Mouse (Mus musculus) forebrain, embryonic 10.5 days (tissue): ENCODE measurements around the gene Hcfc2. TPM values are rescaled to one million over a fixed set of nuclear protein-coding genes. Genes with fewer than 3 reads are reported as not detected.

ENCODE experiments used
- DNase-seq: peaks from one replicate; pipeline ENCODE4 v3.0.0-alpha.2; 2017; ENCODE audit warnings: low spot score; ENCODE audit errors: extremely low spot score
- H3K27ac ChIP-seq: fragments of 300-500 bp; sonication (generic); 2 replicates; pipeline ENCODE4 v1.5.1; 2016; ENCODE audit warnings: mild to moderate bottlenecking
- H3K27me3 ChIP-seq: fragments of 300-500 bp; sonication (generic); 2 replicates; pipeline ENCODE4 v1.6.1; 2016; ENCODE audit warnings: mild to moderate bottlenecking; ENCODE audit not compliant: poor library complexity, severe bottlenecking
- H3K36me3 ChIP-seq: fragments of 300-500 bp; sonication (generic); replicated peaks from 2 replicates; pipeline ENCODE4 v1.6.1; 2016; ENCODE audit warnings: mild to moderate bottlenecking, moderate library complexity
- H3K4me1 ChIP-seq: fragments of 300-500 bp; sonication (generic); 2 replicates; pipeline ENCODE4 v1.6.1; 2016
- H3K4me3 ChIP-seq: fragments of 300-500 bp; sonication (generic); 2 replicates; pipeline ENCODE4 v1.5.1; 2016; ENCODE audit warnings: mild to moderate bottlenecking, moderate library complexity
- H3K9me3 ChIP-seq: fragments of 300-500 bp; sonication (generic); 2 replicates; pipeline ENCODE4 v1.6.1; 2016; ENCODE audit warnings: mild to moderate bottlenecking, moderate library complexity
- WGBS: fragments of 180-500 bp; shearing (Covaris S2); methylation state at CpG from one replicate; pipeline ENCODE4 v1.1.7; 2016; 5-methylcytosine and 5-hydroxymethylcytosine counted together
- polyA plus RNA-seq: library from polyadenylated mRNA; unstranded; fragments of >200 nt; fragmentation: Nextera tagmentation; extraction: Ambion mirVana; gene quantifications from 2 replicates; pipeline ENCODE4 v1.2.1, GENCODE M21; 2016

The Hcfc2 gene
- polyA plus RNA-seq, 1 experiment from 2014 or later, result 22.7 TPM

DNA sequence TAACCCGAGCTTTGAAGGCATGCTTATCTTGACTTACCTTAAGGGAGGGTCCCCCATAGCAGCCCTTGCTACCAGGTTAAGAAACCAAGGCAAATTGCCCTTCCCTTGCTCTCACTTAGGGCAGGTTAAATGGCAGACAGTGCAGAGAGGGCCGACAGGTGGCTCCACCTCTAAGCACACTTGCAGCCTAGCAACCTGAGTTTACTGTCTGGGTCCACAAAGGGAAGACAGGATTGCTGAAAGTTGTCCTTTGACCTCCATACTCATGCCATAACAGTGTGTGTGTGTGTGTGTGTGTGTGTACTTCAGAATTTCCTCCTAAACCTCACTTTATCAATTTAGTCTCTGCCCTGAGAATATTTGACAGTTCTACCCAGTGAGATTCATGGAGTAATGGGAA, 86.5 kb downstream of the Hcfc2 start:
- Histone ChIP-seq H3K4me3 (no peak overlapping the region), H3K27me3 (no peaks in the 10 kb centered on the region), H3K4me1 (peaks cover 7% of the 10 kb centered on the region), H3K27ac (no peak overlapping the region), H3K9me3 (no peaks in the 10 kb centered on the region), H3K36me3 (no peaks in the 10 kb centered on the region)
- DNase-seq, result no peak
- 41% methylated on average over 2 of the region's 2 CpGs for WGBS

GRCm38 (mm10) chr10:82789181-82789580, 93.2 kb downstream of the Hcfc2 start:
- no peak for DNase-seq
- H3K27ac ChIP-seq, result no peak overlapping the region
- no peak overlapping the region for H3K4me3 ChIP-seq
- no peaks in the 10 kb centered on the region for H3K27me3 ChIP-seq
- H3K36me3 ChIP-seq, result no peaks in the 10 kb centered on the region
- H3K4me1 ChIP-seq, result no peaks in the 10 kb centered on the region
- 0 out of 2 replicates have a peak, but pooled peaks cover 3% of the 10 kb centered on the region for H3K9me3 ChIP-seq

DNA sequence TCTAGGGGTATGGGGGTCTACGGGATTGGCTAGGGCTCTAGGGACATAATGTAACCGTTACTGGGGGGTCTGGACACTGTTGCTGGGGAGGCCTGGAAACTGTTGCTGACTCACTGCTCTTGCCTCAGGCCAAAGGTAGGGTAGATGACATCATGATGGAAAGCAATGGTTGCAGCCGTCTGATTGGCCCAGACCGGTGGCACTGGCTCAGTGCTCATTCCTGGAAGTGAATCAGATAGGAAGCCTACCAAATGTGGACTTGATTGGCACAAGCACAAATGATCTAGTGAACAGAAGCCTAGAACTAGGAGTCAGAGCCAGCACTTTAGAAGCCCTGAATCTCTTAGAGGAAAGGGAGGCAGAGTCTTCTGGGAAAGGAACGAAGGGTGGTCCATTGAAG, 94.5 kb downstream of the Hcfc2 start:
- 90% methylated on average over 5 of the region's 5 CpGs for WGBS
- Histone ChIP-seq H3K27me3 (no peaks in the 10 kb centered on the region), H3K4me3 (no peak overlapping the region), H3K27ac (no peak overlapping the region), H3K36me3 (no peaks in the 10 kb centered on the region), H3K9me3 (0 out of 2 replicates have a peak, but pooled peaks cover 3% of the 10 kb centered on the region), H3K4me1 (peaks cover 5% of the 10 kb centered on the region)
- DNase-seq, result no peak

DNA sequence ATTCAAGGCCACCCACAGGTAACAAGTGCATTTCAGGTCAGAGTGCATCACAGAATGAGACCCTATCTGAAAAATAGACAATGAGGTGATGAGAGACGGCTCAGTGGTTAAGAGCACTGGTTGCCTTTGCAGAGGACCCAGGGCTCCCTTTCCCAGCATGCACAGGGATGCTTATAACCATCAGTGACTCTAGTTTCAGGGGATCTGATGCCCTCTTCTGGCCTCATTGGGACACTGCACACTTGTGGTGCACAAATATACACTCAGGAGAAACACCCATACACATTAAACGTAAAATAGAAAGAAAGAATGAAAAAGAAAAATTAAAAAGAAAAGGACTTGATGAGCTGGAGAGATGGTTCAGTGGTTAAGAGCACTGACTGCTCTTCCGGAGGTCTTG, 95.8 kb downstream of the Hcfc2 start:
- no peak overlapping the region for H3K27ac ChIP-seq
- 0 out of 2 replicates have a peak, but pooled peaks cover 6% of the 10 kb centered on the region for H3K27me3 ChIP-seq
- no peak overlapping the region for H3K4me3 ChIP-seq
- H3K36me3 ChIP-seq, result no peaks in the 10 kb centered on the region
- no peak for DNase-seq
- 92% methylated on average over 3 of the region's 3 CpGs for WGBS
- H3K9me3 ChIP-seq, result 0 out of 2 replicates have a peak, but pooled peaks cover 3% of the 10 kb centered on the region
- peaks cover 18% of the 10 kb centered on the region for H3K4me1 ChIP-seq

Other genes with a start within 250 kb of the Hcfc2 start
- gene Gm1553, start 203.5 kb upstream of the Hcfc2 start, polyA plus RNA-seq, result not detected in 2 replicates
- 43.7 and 46.4 TPM in 2 replicates for gene 1190007I07Rik, start 72.9 kb upstream of the Hcfc2 start, polyA plus RNA-seq
- gene Tdg, start 66.3 kb upstream of the Hcfc2 start, polyA plus RNA-seq, result 291 and 312 TPM in 2 replicates
- gene Glt8d2, start 5.5 kb upstream of the Hcfc2 start, polyA plus RNA-seq, result 1.00 and 1.3 TPM in 2 replicates
- 63.8 and 64.3 TPM in 2 replicates for gene Nfyb, start 68.0 kb downstream of the Hcfc2 start, polyA plus RNA-seq
- 196 and 200 TPM in 2 replicates for gene Txnrd1, start 137.8 kb downstream of the Hcfc2 start, polyA plus RNA-seq
- 0.57 and 0.66 TPM in 2 replicates for gene Eid3, start 170.5 kb downstream of the Hcfc2 start, polyA plus RNA-seq